Mouse (Mus musculus): ENCODE measurements around the gene Dgke. TPM values are rescaled to one million over a fixed set of nuclear protein-coding genes. Genes with fewer than 3 reads are reported as not detected.

The Dgke gene
- polyA plus RNA-seq, 1 experiment from 2014 or later = 3.0 TPM

DNA sequence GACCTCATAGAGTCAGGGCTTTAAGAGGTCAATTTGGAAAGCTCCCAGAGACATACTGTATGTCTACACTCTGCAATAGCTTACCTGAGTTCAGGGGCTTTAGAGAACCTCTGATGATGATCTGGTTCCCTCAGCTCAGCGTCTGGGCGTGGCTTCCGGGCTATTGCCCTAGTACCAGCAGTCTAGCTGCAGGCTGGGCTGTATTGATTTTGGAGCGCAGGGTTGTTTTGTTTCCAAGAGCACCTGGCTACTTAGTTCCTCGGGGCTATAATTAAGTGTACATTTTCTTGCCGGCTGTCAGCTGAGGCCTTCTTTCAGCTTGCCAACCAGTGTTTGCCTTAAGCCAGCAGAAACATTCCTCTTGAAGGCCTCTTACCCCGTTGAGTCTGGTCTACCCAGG lies 57.2 kb downstream of the Dgke start:
- DNase-seq (ENCODE audit: low spot score) (no peak), ATAC-seq (ENCODE audit: low read depth) (no peak)
- no peak overlapping the region for H3K4me3 ChIP-seq (ENCODE audit: low read depth, low read length)
- no peak overlapping the region for H3K9ac ChIP-seq (ENCODE audit: low read depth, low read length)
- no peak overlapping the region for H3K27ac ChIP-seq (replicated peaks; ENCODE audit: low read depth, low read length)
- no peaks in the 10 kb centered on the region for H3K36me3 ChIP-seq (ENCODE audit: control insufficient read depth, insufficient read depth, low read length)
- no peaks in the 10 kb centered on the region for H3K27me3 ChIP-seq (replicated peaks; ENCODE audit: control insufficient read depth, insufficient read depth, low read length)
- WGBS = 62% methylated on average over 7 of the region's 7 CpGs
- no peaks in the 10 kb centered on the region for H3K4me1 ChIP-seq (ENCODE audit: control insufficient read depth, insufficient read depth, low read length)
- no peak overlapping the region for H3K4me2 ChIP-seq (ENCODE audit: low read depth, low read length)
- no peaks in the 10 kb centered on the region for H3K9me3 ChIP-seq (ENCODE audit: control insufficient read depth, low read length)

DNA sequence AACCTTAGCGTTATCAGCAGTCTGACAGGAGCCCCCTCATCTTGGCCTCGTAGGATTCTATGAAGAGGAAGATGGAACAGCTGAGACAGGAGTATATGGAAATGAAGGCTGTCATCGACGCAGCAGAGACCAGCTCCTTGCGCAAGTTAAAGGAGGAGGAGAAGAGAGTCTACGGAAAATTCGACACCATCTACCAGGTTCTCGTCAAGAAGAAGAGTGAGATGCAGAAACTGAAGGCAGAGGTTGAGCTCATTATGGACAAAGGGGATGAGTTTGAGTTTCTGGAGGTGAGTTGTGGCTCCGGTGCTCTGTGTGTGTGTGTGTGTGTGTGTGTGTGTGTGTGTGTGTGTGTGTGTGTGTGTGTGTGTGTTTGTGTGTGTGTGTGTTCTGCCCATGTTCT lies 57.6 kb downstream of the Dgke start:
- Histone ChIP-seq H3K4me3 (ENCODE audit: low read depth, low read length) (no peak overlapping the region), H3K4me1 (ENCODE audit: control insufficient read depth, insufficient read depth, low read length) (no peaks in the 10 kb centered on the region), H3K4me2 (ENCODE audit: low read depth, low read length) (no peak overlapping the region), H3K36me3 (ENCODE audit: control insufficient read depth, insufficient read depth, low read length) (no peaks in the 10 kb centered on the region), H3K9ac (ENCODE audit: low read depth, low read length) (no peak overlapping the region), H3K27me3 (replicated peaks; ENCODE audit: control insufficient read depth, insufficient read depth, low read length) (no peaks in the 10 kb centered on the region), H3K27ac (replicated peaks; ENCODE audit: low read depth, low read length) (no peak overlapping the region), H3K9me3 (ENCODE audit: control insufficient read depth, low read length) (no peaks in the 10 kb centered on the region)
- WGBS = 79% methylated on average over 8 of the region's 9 CpGs
- ATAC-seq (ENCODE audit: low read depth) (no peak), DNase-seq (ENCODE audit: low spot score) (no peak)

DNA sequence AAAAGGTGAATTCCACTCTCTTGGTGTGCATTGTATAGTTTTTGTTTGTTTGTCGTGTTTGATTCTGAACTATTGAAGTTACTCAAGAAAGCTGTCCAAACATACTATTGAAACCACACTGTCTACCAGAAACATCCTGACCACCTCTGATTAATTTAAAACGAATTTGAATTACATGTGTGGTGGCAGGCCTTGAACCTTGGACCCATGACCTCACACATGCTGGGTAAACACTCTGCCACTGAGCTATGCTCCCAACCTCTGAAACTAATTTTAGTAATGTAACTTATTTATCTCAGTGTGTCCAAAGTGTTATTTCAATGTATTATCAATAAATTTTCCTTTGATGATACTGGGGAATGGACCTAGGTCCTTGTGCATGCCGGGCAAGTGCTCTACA lies 59.1 kb downstream of the Dgke start:
- no peaks in the 10 kb centered on the region for H3K9me3 ChIP-seq (ENCODE audit: control insufficient read depth, low read length)
- no peak overlapping the region for H3K9ac ChIP-seq (ENCODE audit: low read depth, low read length)
- WGBS = 85% methylated on average over 3 of the region's 3 CpGs
- no peak overlapping the region for H3K4me2 ChIP-seq (ENCODE audit: low read depth, low read length)
- H3K27ac ChIP-seq (replicated peaks; ENCODE audit: low read depth, low read length) = no peak overlapping the region
- no peak for DNase-seq (ENCODE audit: low spot score)
- no peaks in the 10 kb centered on the region for H3K4me1 ChIP-seq (ENCODE audit: control insufficient read depth, insufficient read depth, low read length)
- no peaks in the 10 kb centered on the region for H3K27me3 ChIP-seq (replicated peaks; ENCODE audit: control insufficient read depth, insufficient read depth, low read length)
- no peak overlapping the region for H3K4me3 ChIP-seq (ENCODE audit: low read depth, low read length)
- no peak for ATAC-seq (ENCODE audit: low read depth)
- no peaks in the 10 kb centered on the region for H3K36me3 ChIP-seq (ENCODE audit: control insufficient read depth, insufficient read depth, low read length)

DNA sequence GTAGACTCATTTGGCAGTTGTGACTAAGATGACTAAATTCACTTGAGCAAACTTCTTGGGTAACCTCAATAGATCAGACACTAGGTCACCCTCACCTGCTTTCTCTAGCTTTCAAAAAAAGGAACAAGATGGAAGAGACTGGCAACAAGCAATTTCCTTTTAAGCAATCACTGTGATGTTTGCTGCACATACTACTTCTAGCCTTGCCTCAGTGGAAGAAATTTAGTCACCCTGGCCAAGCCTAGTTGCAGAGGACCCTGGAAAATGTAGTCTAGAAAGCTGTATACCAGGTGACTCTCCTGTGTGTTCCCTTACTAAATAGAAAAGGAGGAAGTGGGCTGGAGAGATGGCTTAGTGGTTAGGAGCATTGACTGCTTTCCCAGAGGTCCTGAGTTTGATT lies 60.2 kb downstream of the Dgke start:
- Histone ChIP-seq H3K4me2 (ENCODE audit: low read depth, low read length) (no peak overlapping the region), H3K9ac (ENCODE audit: low read depth, low read length) (no peak overlapping the region), H3K36me3 (ENCODE audit: control insufficient read depth, insufficient read depth, low read length) (no peaks in the 10 kb centered on the region), H3K4me1 (ENCODE audit: control insufficient read depth, insufficient read depth, low read length) (no peaks in the 10 kb centered on the region), H3K9me3 (ENCODE audit: control insufficient read depth, low read length) (no peaks in the 10 kb centered on the region), H3K27ac (replicated peaks; ENCODE audit: low read depth, low read length) (no peak overlapping the region), H3K4me3 (ENCODE audit: low read depth, low read length) (no peak overlapping the region), H3K27me3 (replicated peaks; ENCODE audit: control insufficient read depth, insufficient read depth, low read length) (no peaks in the 10 kb centered on the region)
- no peak for ATAC-seq (ENCODE audit: low read depth)
- DNase-seq (ENCODE audit: low spot score) = no peak

DNA sequence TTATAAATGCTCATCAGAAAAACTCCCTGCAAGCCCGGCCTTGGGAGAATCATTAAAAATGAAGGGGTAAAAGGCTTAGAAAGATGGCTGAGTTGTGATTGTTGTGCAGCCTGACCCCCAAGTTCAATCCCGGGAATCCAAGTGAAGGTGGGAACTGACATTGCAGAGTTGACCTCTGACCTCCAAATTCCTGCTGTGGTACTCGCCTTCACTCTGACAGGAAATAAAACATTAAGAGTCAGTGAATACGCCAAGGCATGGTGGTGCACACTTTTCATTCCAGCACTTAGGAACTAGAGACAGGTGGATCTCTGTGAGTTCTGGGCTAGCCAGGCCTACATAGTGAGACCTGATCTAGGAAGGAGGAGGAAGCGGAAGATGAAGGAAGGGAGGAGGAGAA lies 61.2 kb downstream of the Dgke start:
- H3K9me3 ChIP-seq (ENCODE audit: control insufficient read depth, low read length) = no peaks in the 10 kb centered on the region
- no peak overlapping the region for H3K4me2 ChIP-seq (ENCODE audit: low read depth, low read length)
- no peak overlapping the region for H3K27ac ChIP-seq (replicated peaks; ENCODE audit: low read depth, low read length)
- DNase-seq (ENCODE audit: low spot score) (no peak), ATAC-seq (ENCODE audit: low read depth) (no peak)
- 55% methylated on average over 5 of the region's 5 CpGs for WGBS
- no peak overlapping the region for H3K9ac ChIP-seq (ENCODE audit: low read depth, low read length)
- H3K4me1 ChIP-seq (ENCODE audit: control insufficient read depth, insufficient read depth, low read length) = no peaks in the 10 kb centered on the region
- H3K36me3 ChIP-seq (ENCODE audit: control insufficient read depth, insufficient read depth, low read length) = no peaks in the 10 kb centered on the region
- peaks cover 2% of the 10 kb centered on the region; the same call in 1 of the 2 replicates for H3K27me3 ChIP-seq (replicated peaks; ENCODE audit: control insufficient read depth, insufficient read depth, low read length)
- no peak overlapping the region for H3K4me3 ChIP-seq (ENCODE audit: low read depth, low read length)

DNA sequence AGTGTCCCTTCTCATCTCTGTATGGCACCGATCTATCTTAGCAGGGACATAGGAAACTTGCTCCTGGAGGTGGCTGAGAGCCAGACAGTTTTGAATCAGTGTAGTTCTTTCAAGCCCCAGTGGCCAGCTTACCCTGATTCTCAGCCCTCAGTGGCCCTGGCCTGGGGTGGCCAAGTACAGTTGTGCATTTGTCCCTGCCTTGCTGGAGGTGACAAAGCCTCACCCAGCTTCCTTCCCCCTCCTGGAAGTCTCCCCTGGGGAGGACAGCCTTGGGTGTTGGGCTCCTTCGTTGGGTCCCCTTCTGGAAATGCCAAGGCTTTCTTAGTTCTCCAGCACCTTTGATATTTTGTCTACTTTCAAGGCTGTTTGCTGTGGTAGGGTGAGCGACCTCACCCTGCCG lies 62.9 kb downstream of the Dgke start:
- Histone ChIP-seq H3K4me3 (ENCODE audit: low read depth, low read length) (no peak overlapping the region), H3K27me3 (replicated peaks; ENCODE audit: control insufficient read depth, insufficient read depth, low read length) (peaks cover 18% of the 10 kb centered on the region), H3K4me2 (ENCODE audit: low read depth, low read length) (no peak overlapping the region), H3K9ac (ENCODE audit: low read depth, low read length) (no peak overlapping the region), H3K4me1 (ENCODE audit: control insufficient read depth, insufficient read depth, low read length) (no peaks in the 10 kb centered on the region), H3K9me3 (ENCODE audit: control insufficient read depth, low read length) (no peaks in the 10 kb centered on the region), H3K36me3 (ENCODE audit: control insufficient read depth, insufficient read depth, low read length) (no peaks in the 10 kb centered on the region), H3K27ac (replicated peaks; ENCODE audit: low read depth, low read length) (no peak overlapping the region)
- WGBS = 68% methylated on average over 4 of the region's 4 CpGs
- DNase-seq (ENCODE audit: low spot score) (no peak), ATAC-seq (ENCODE audit: low read depth) (no peak)

DNA sequence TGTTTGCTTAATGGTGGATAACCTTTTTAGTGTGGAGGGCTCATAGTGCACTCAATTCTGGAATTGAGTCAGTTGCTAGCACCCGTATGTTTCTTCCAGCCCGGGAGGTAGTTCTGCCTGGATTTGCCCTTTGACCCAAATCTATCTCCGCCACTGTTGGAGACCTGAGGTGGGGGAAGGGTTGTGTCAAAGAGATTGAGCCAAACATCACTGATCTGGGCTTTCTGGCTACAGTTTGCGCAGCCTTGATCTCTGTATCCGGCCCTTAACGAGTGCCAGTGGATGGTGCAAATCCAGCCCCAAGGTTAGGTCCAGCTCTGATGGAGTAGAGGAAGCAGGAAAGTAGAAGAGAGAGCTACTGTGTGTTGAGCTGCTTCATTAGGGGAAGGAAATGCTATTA lies 63.6 kb downstream of the Dgke start:
- WGBS = 35% methylated on average over 6 of the region's 6 CpGs
- peak overlapping the region; percentile 7; the same call in 1 of the 2 replicates for H3K4me2 ChIP-seq (ENCODE audit: low read depth, low read length)
- no peak for ATAC-seq (ENCODE audit: low read depth)

DNA sequence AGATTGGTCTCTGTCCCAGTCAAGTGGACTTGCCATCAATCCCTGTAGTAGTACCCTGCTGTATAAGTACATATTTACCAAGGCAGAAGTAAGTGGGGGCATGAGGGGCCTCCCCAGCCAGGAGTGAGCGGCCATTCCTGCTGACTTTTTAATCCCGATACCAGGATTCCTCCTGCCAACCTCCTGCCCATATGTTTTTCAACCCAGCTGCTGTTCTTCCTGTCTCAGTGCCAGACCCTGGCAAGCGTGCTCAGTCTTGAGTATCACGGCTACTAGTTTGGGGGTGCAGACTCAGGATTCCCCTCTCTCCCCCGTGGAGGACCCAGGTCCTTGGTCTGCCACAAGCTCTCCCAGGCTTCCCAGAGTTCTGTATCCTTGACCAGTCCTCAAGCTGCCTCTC lies 64.0 kb downstream of the Dgke start:
- DNase-seq (ENCODE audit: low spot score) (no peak), ATAC-seq (ENCODE audit: low read depth) (no peak)
- no peaks in the 10 kb centered on the region for H3K4me1 ChIP-seq (ENCODE audit: control insufficient read depth, insufficient read depth, low read length)
- H3K27ac ChIP-seq (replicated peaks; ENCODE audit: low read depth, low read length) = no peak overlapping the region
- H3K4me3 ChIP-seq (ENCODE audit: low read depth, low read length) = no peak overlapping the region
- no peaks in the 10 kb centered on the region for H3K9me3 ChIP-seq (ENCODE audit: control insufficient read depth, low read length)
- no peak overlapping the region for H3K9ac ChIP-seq (ENCODE audit: low read depth, low read length)
- 74% methylated on average over 5 of the region's 5 CpGs for WGBS
- no peaks in the 10 kb centered on the region for H3K36me3 ChIP-seq (ENCODE audit: control insufficient read depth, insufficient read depth, low read length)
- H3K4me2 ChIP-seq (ENCODE audit: low read depth, low read length) = peak overlapping the region; percentile 7; the same call in 1 of the 2 replicates
- peaks cover 19% of the 10 kb centered on the region for H3K27me3 ChIP-seq (replicated peaks; ENCODE audit: control insufficient read depth, insufficient read depth, low read length)

More for the DNA sequence above, 63.6 kb downstream of the Dgke start:
- Histone ChIP-seq H3K9ac (ENCODE audit: low read depth, low read length) (no peak overlapping the region), H3K27ac (replicated peaks; ENCODE audit: low read depth, low read length) (no peak overlapping the region), H3K4me1 (ENCODE audit: control insufficient read depth, insufficient read depth, low read length) (no peaks in the 10 kb centered on the region), H3K27me3 (replicated peaks; ENCODE audit: control insufficient read depth, insufficient read depth, low read length) (peaks cover 19% of the 10 kb centered on the region), H3K4me3 (ENCODE audit: low read depth, low read length) (no peak overlapping the region), H3K9me3 (ENCODE audit: control insufficient read depth, low read length) (no peaks in the 10 kb centered on the region), H3K36me3 (ENCODE audit: control insufficient read depth, insufficient read depth, low read length) (no peaks in the 10 kb centered on the region)
- no peak for DNase-seq (ENCODE audit: low spot score)

DNA sequence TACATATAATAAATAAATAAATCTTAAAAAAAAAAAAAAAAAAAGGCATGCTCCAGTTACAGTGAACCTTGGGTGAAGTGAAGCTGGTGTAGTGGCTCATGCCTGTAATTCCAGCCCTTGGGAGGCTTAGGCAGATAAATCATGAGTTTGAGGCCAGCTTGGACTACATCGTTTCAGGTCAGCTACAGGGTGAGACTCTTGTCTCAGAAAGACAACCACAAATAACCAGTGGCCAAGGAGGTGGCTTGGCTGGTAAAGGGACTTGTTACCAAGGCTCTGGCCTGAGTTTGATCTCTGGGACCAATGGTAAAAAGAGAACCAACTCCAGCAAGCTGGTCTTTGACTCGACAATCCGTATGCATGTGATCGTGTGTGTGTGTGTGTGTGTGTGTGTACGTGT lies 64.6 kb downstream of the Dgke start:
- Histone ChIP-seq H3K27ac (replicated peaks; ENCODE audit: low read depth, low read length) (no peak overlapping the region), H3K27me3 (replicated peaks; ENCODE audit: control insufficient read depth, insufficient read depth, low read length) (peaks cover 19% of the 10 kb centered on the region), H3K9me3 (ENCODE audit: control insufficient read depth, low read length) (no peaks in the 10 kb centered on the region), H3K9ac (ENCODE audit: low read depth, low read length) (no peak overlapping the region), H3K36me3 (ENCODE audit: control insufficient read depth, insufficient read depth, low read length) (no peaks in the 10 kb centered on the region), H3K4me3 (ENCODE audit: low read depth, low read length) (no peak overlapping the region), H3K4me2 (ENCODE audit: low read depth, low read length) (no peak overlapping the region), H3K4me1 (ENCODE audit: control insufficient read depth, insufficient read depth, low read length) (no peaks in the 10 kb centered on the region)
- no peak for DNase-seq (ENCODE audit: low spot score)
- no peak for ATAC-seq (ENCODE audit: low read depth)
- WGBS = 93% methylated on average over 5 of the region's 5 CpGs
